Mouse (Mus musculus) hindbrain, embryonic 14.5 days (tissue): ENCODE measurements around the gene Slco4a1. TPM values are rescaled to one million over a fixed set of nuclear protein-coding genes. Genes with fewer than 3 reads are reported as not detected.
A peak's percentile ranks its signal among the peaks of the same experiment; 100 is the strongest.

Experiments
- ATAC-seq: fragments of 200-750 bp; cut with Nextera tagmentation; 2 replicates; pipeline ENCODE4 v1.8.0; 2017; ENCODE audit warnings: moderate number of reproducible peaks, mild to moderate bottlenecking, moderate TSS enrichment, moderate library complexity; ENCODE audit not compliant: low FRiP score
- DNase-seq: peaks from one replicate; pipeline ENCODE4 v3.0.0-alpha.2; 2015; ENCODE audit warnings: low spot score
- H3K27ac ChIP-seq: fragments of 300-500 bp; sonication (generic); 2 replicates; pipeline ENCODE4 v1.5.1; 2014; ENCODE audit warnings: mild to moderate bottlenecking, moderate library complexity
- H3K27me3 ChIP-seq: fragments of 300-500 bp; sonication (generic); 2 replicates; pipeline ENCODE4 v1.6.1; 2014; ENCODE audit warnings: mild to moderate bottlenecking, low read length, mixed read lengths; ENCODE audit not compliant: control insufficient read depth, insufficient read depth
- H3K36me3 ChIP-seq: fragments of 300-500 bp; sonication (generic); replicated peaks from 2 replicates; pipeline ENCODE4 v1.6.1; 2014; ENCODE audit not compliant: control insufficient read depth, insufficient read depth
- H3K4me1 ChIP-seq: fragments of 300-500 bp; sonication (generic); replicated peaks from 2 replicates; pipeline ENCODE4 v1.6.1; 2014; ENCODE audit warnings: antibody characterized with exemption, low read length, mixed read lengths; ENCODE audit not compliant: control insufficient read depth, insufficient read depth
- H3K4me2 ChIP-seq: fragments of 300-500 bp; sonication (generic); replicated peaks from 2 replicates; pipeline ENCODE4 v1.6.1; 2014; ENCODE audit warnings: mild to moderate bottlenecking, moderate library complexity
- H3K4me3 ChIP-seq: fragments of 300-500 bp; sonication (generic); replicated peaks from 2 replicates; pipeline ENCODE4 v1.5.1; 2014; ENCODE audit warnings: mild to moderate bottlenecking, low read length
- H3K9ac ChIP-seq: fragments of 300-500 bp; sonication (generic); 2 replicates; pipeline ENCODE4 v1.6.1; 2014
- H3K9me3 ChIP-seq: fragments of 300-500 bp; sonication (generic); 2 replicates; pipeline ENCODE4 v1.6.1; 2016; ENCODE audit warnings: low read length; ENCODE audit not compliant: control insufficient read depth
- WGBS: fragments of 180-500 bp; shearing (Covaris S2); extraction: QIAGEN DNeasy Blood & Tissue Kit; methylation state at CpG from one replicate; pipeline ENCODE4 v1.1.7; 2014; 5-methylcytosine and 5-hydroxymethylcytosine counted together
- polyA plus RNA-seq: library from polyadenylated mRNA; unstranded; fragments of >200 nt; fragmentation: Nextera tagmentation; extraction: Ambion mirVana; gene quantifications from 2 replicates; pipeline ENCODE4 v1.2.1, GENCODE M21; 2014

Slco4a1 gene
- polyA plus RNA-seq, 1 experiment from 2014 or later: 1.4 TPM

DNA sequence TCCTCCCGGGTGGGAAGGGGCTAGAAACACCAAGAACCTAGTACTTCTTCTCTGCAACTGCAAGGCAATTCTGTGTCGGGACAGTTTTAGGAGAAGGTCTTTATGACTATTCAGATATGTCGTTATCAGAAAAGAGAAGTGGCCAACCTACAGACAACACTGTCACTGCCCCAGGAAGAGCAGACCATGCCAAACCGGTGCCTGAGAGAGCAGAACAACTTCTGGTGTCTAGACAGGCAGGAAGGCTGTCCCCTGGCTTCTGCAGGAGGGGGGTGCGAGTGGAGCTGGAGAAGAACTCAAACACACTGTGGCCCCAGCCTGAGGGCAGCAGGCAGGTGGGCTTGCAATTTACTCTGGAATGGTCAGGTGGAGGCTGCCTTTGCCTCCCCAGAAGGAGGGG, 14.0 kb upstream of the Slco4a1 start:
- Histone ChIP-seq H3K9me3 (no peaks in the 10 kb centered on the region), H3K9ac (no peak overlapping the region), H3K4me3 (no peak overlapping the region), H3K4me1 (no peaks in the 10 kb centered on the region), H3K27me3 (no peaks in the 10 kb centered on the region), H3K36me3 (no peaks in the 10 kb centered on the region), H3K27ac (no peak overlapping the region), H3K4me2 (no peak overlapping the region)
- DNase-seq (no peak), ATAC-seq (no peak)
- 83% methylated on average over 5 of the region's 5 CpGs for WGBS

DNA sequence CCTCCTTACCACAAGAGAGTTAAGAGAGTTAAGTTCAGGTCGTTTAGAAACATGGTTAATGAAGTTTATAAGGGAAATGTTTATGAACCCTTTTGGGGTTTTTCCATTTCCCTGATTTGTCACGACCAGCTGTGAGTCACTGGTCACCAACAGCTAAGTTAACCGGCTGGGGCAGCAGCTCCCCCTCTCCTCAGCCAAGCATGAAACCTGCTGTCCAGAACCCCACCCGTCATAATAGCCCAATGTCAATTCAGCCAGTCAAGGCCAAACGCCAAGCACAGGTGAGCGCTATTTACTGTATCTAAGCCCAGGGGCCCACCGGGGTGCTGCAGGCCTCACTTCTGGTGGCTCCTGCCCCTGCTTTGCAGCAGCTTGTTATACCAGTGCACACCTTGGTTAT, 12.2 kb upstream of the Slco4a1 start:
- no peak for DNase-seq
- ATAC-seq: no peak
- Histone ChIP-seq H3K27me3 (no peaks in the 10 kb centered on the region), H3K9ac (no peak overlapping the region), H3K36me3 (no peaks in the 10 kb centered on the region), H3K9me3 (no peaks in the 10 kb centered on the region), H3K4me1 (no peaks in the 10 kb centered on the region), H3K27ac (no peak overlapping the region), H3K4me3 (no peak overlapping the region), H3K4me2 (no peak overlapping the region)
- WGBS: 65% methylated on average over 7 of the region's 7 CpGs

- Histone ChIP-seq H3K4me2 (no peak overlapping the region), H3K9ac (no peak overlapping the region), H3K36me3 (no peaks in the 10 kb centered on the region), H3K27me3 (no peaks in the 10 kb centered on the region), H3K4me3 (no peak overlapping the region), H3K9me3 (no peaks in the 10 kb centered on the region), H3K27ac (no peak overlapping the region), H3K4me1 (no peaks in the 10 kb centered on the region)
- WGBS: 42% methylated on average over 9 of the region's 9 CpGs
- no peak for ATAC-seq
- DNase-seq: no peak
Measured at GRCm38 (mm10) chr2:180444957-180445785, 10.9 kb upstream of the Slco4a1 start.

DNA sequence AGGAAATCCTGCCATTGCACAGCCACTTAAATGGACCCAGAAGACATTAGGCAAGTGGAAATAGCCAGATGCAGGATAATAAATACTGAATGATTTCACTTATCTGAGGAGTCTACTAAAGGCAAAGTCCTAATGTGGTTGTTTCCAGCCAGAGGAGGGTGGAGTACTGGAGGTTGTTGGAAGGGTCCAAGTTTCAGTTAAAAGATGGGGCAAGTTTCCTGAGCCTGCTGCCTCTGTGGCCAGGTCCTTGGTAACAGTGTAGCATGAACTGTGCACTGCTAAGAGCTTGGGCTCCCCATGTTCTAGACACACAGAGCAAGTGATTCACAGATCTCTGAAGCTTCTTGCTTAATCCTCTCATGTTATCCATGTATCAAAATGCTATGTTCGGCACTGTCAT, 10.1 kb upstream of the Slco4a1 start:
- Histone ChIP-seq H3K36me3 (no peaks in the 10 kb centered on the region), H3K4me2 (no peak overlapping the region), H3K9me3 (no peaks in the 10 kb centered on the region), H3K4me1 (no peaks in the 10 kb centered on the region), H3K9ac (no peak overlapping the region), H3K27me3 (no peaks in the 10 kb centered on the region; the same call in 1 of the 2 replicates), H3K4me3 (no peak overlapping the region), H3K27ac (no peak overlapping the region)
- ATAC-seq (no peak), DNase-seq (no peak)
- WGBS: 95% methylated on average over 1 of the region's 1 CpGs

DNA sequence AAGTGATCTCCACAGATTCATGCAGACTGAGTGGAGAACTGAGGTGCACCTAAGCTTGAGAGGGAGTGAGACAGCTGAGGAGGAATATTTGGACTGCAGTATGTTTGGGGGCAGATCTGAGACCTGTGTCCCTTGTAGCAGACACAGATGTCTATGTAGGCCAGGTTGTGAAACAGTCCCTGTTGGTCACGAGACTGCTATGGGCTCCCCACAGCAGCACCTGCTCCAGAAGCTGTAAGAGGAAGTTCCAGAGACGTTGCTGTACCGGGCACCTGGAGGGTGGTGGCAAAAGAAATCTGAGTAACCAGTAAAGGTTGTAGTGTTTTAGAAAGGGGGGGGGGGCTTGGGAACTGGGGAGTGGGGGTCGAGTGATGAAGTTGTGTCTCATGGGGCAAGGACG, 7.0 kb upstream of the Slco4a1 start:
- no peaks in the 10 kb centered on the region for H3K9me3 ChIP-seq
- H3K27ac ChIP-seq: no peak overlapping the region
- H3K4me1 ChIP-seq: no peaks in the 10 kb centered on the region
- DNase-seq (no peak), ATAC-seq (no peak)
- no peaks in the 10 kb centered on the region for H3K36me3 ChIP-seq
- H3K9ac ChIP-seq: no peak overlapping the region
- H3K4me3 ChIP-seq: no peak overlapping the region
- H3K27me3 ChIP-seq: no peaks in the 10 kb centered on the region; the same call in 1 of the 2 replicates
- H3K4me2 ChIP-seq: no peak overlapping the region
- WGBS: 79% methylated on average over 5 of the region's 5 CpGs

DNA sequence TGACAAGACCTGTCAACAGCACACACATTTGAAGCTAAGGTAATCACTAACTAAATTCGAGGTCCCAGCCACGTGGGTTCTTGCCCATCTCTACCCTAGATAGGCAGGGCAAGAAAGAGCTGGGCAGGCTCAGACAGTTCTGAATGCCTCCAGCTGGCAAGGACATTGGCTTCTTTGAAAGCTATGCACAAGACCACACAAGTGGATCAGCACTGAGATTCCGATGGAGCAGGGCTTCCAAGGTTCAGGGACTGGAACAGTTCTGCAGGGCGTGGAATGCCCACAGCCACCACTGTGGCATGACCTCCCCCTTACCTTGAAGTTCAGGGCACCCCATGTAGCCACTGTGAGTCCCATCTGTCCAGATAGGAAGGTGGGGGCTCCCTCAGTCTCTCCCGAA, 5.5 kb upstream of the Slco4a1 start:
- ATAC-seq (no peak), DNase-seq (no peak)
- H3K27me3 ChIP-seq: peaks cover 12% of the 10 kb centered on the region
- H3K4me2 ChIP-seq: no peak overlapping the region
- H3K27ac ChIP-seq: no peak overlapping the region
- H3K4me1 ChIP-seq: no peaks in the 10 kb centered on the region; the same call in 1 of the 2 replicates
- no peak overlapping the region for H3K9ac ChIP-seq
- no peak overlapping the region for H3K4me3 ChIP-seq
- no peaks in the 10 kb centered on the region for H3K36me3 ChIP-seq
- H3K9me3 ChIP-seq: no peaks in the 10 kb centered on the region
- WGBS: 72% methylated on average over 5 of the region's 5 CpGs

DNA sequence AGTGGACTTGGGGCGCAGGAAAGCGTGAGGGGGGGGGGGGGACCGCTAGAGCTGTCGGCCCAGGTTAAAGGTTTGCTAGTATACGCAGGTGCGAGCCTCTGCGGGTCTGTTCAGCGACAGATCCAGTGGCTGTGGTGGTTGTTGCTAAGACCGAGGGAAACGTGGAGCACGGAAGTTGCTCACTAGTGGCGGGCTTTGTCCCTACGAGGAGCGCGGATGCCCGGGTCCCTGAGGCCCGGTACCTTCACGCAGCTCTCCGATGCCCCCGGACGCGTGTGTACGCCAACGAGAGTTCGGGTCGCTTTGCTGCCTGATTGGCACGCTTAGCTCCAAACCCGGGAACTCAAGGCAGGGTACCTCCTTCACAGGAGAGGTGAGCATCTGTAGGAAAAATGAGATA, 660 bp downstream of the Slco4a1 start:
- H3K27me3 ChIP-seq: peaks cover 38% of the 10 kb centered on the region
- under 1% methylated on average over 28 of the region's 28 CpGs for WGBS
- H3K4me2 ChIP-seq: peak overlapping the region; percentile 97
- H3K27ac ChIP-seq: no peak overlapping the region
- H3K9ac ChIP-seq: peak overlapping the region; percentile 54
- peak; percentile 37 for DNase-seq
- ATAC-seq: peak; percentile 22; the same call in 1 of the 2 replicates
- no peaks in the 10 kb centered on the region for H3K36me3 ChIP-seq
- no peaks in the 10 kb centered on the region for H3K9me3 ChIP-seq
- H3K4me3 ChIP-seq: peak overlapping the region; percentile 59
- H3K4me1 ChIP-seq: no peaks in the 10 kb centered on the region; the same call in 1 of the 2 replicates

DNA sequence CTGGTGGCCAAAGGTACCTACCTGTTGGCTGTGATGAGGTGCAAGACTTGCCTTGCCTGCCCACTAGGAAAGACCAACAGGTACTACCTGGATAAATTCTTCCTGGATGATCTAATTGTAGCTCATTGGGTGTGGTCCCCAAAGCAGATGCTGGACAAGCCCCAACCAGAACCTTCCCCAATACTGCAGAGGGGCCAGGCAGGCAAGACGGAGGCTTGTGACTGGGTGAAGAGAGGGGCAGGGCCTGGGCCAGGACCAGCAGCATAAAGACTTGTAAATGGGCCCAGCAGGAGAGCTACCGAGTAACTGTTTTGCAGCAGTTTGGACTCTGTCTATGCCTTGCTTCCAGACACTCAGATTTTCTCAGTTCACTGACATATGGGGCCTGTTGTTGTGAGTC, 1.6 kb downstream of the Slco4a1 start:
- Histone ChIP-seq H3K27me3 (peaks cover 38% of the 10 kb centered on the region), H3K27ac (no peak overlapping the region), H3K4me2 (no peak overlapping the region), H3K4me1 (no peaks in the 10 kb centered on the region; the same call in 1 of the 2 replicates), H3K9ac (no peak overlapping the region), H3K9me3 (no peaks in the 10 kb centered on the region), H3K4me3 (no peak overlapping the region), H3K36me3 (no peaks in the 10 kb centered on the region)
- ATAC-seq (no peak), DNase-seq (no peak)
- WGBS: 44% methylated on average over 2 of the region's 2 CpGs

- 84% methylated on average over 4 of the region's 4 CpGs for WGBS
- H3K27me3 ChIP-seq: peaks cover 35% of the 10 kb centered on the region
- no peak overlapping the region for H3K9ac ChIP-seq
- no peak overlapping the region for H3K4me3 ChIP-seq
- no peaks in the 10 kb centered on the region for H3K9me3 ChIP-seq
- no peaks in the 10 kb centered on the region; the same call in 1 of the 2 replicates for H3K4me1 ChIP-seq
- H3K27ac ChIP-seq: no peak overlapping the region
- no peaks in the 10 kb centered on the region for H3K36me3 ChIP-seq
- no peak overlapping the region for H3K4me2 ChIP-seq
- no peak for ATAC-seq
- no peak for DNase-seq
Measured at GRCm38 (mm10) chr2:180459437-180459836, 3.4 kb downstream of the Slco4a1 start.
